Mouse (Mus musculus): ENCODE data around the gene Sec23a. TPM values are rescaled to one million over a fixed set of nuclear protein-coding genes. Genes with fewer than 3 reads are reported as not detected.
"Not testable (repeated sequence)": the region's sequence is repeated elsewhere in the genome, so short reads cannot be mapped to it uniquely, and the experiment has no call there.

Gene Sec23a
- total RNA-seq, 2 experiments from 2014 or later = 104 to 108 TPM

- DNase-seq (ENCODE audit: low spot score in 2 of 2) = peak in 1 of 2 experiments; percentile 4
- intact Hi-C loops (cut with DNase I) = no loop called here
Observed at GRCm38 (mm10) chr12:59011275-59011843, 458 bp downstream of the Sec23a start.

- no peak for DNase-seq (ENCODE audit: low spot score in 2 of 2)
- intact Hi-C loops (cut with DNase I) = no loop called here
Observed at GRCm38 (mm10) chr12:59010482-59010881, 1.3 kb downstream of the Sec23a start.

GRCm38 (mm10) chr12:58985766-58986165, 26.1 kb downstream of the Sec23a start:
- intact Hi-C loops (cut with DNase I) = no loop called here
- DNase-seq (ENCODE audit: low spot score in 2 of 2) = no peak

- intact Hi-C loops (cut with DNase I); DNase-seq (ENCODE audit: low spot score in 2 of 2): not testable (repeated sequence)
Observed at GRCm38 (mm10) chr12:58981178-58981661, 30.6 kb downstream of the Sec23a start.

GRCm38 (mm10) chr12:58976966-58977365, 34.9 kb downstream of the Sec23a start:
- intact Hi-C loops (cut with DNase I) = no loop called here

GRCm38 (mm10) chr12:58964583-58964982, 47.2 kb downstream of the Sec23a start:
- peak; percentile 26 to 52 for DNase-seq (ENCODE audit: low spot score in 2 of 2)
- intact Hi-C loops (cut with DNase I) = no loop called here

More at GRCm38 (mm10) chr12:58976966-58977365, 34.9 kb downstream of the Sec23a start:
- no peak for DNase-seq (ENCODE audit: low spot score in 2 of 2)

- DNase-seq (ENCODE audit: low spot score in 2 of 2) = no peak
- intact Hi-C loops (cut with DNase I) = no loop called here
Observed at GRCm38 (mm10) chr12:58960844-58961243, 51.0 kb downstream of the Sec23a start.

GRCm38 (mm10) chr12:58956624-58957023, 55.2 kb downstream of the Sec23a start:
- DNase-seq (ENCODE audit: low spot score in 2 of 2) = no peak
- intact Hi-C loops (cut with DNase I) = no loop called here

- intact Hi-C loops (cut with DNase I) = no loop called here
- no peak for DNase-seq (ENCODE audit: low spot score in 2 of 2)
Observed at GRCm38 (mm10) chr12:58956162-58956561, 55.7 kb downstream of the Sec23a start.

GRCm38 (mm10) chr12:58947879-58948278, 63.9 kb downstream of the Sec23a start:
- peak in 1 of 2 experiments; percentile 11 for DNase-seq (ENCODE audit: low spot score in 2 of 2)
- intact Hi-C loops (cut with DNase I) = loop anchor here (5.0 to 10.0 kb wide), 3 partner anchors 1121 to 1663 kb away; no protein-coding TSS in a partner anchor

- peak; percentile 71 to 76 for DNase-seq (ENCODE audit: low spot score in 2 of 2)
- intact Hi-C loops (cut with DNase I) = loop anchor here (5.0 to 10.0 kb wide), 3 partner anchors 1120 to 1662 kb away; no protein-coding TSS in a partner anchor
Observed at GRCm38 (mm10) chr12:58947231-58947630, 64.6 kb downstream of the Sec23a start.

GRCm38 (mm10) chr12:58942544-58942943, 69.3 kb downstream of the Sec23a start:
- no peak for DNase-seq (ENCODE audit: low spot score in 2 of 2)
- intact Hi-C loops (cut with DNase I) = loop anchor here (10.0 kb wide), 1 partner anchor 1658 kb away; no protein-coding TSS in a partner anchor

GRCm38 (mm10) chr12:58934580-58934979, 77.2 kb downstream of the Sec23a start:
- no peak for DNase-seq (ENCODE audit: low spot score in 2 of 2)
- intact Hi-C loops (cut with DNase I) = no loop called here

- intact Hi-C loops (cut with DNase I) = loop anchor here (5.0 to 10.0 kb wide), 2 partner anchors 710 to 1098 kb away; partner anchors contain the start of gene Sstr1
- no peak for DNase-seq (ENCODE audit: low spot score in 2 of 2)
Observed at GRCm38 (mm10) chr12:58924996-58925395, 86.8 kb downstream of the Sec23a start.

GRCm38 (mm10) chr12:58924025-58924424, 87.8 kb downstream of the Sec23a start:
- DNase-seq (ENCODE audit: low spot score in 2 of 2) = peak; percentile 77 to 84
- intact Hi-C loops (cut with DNase I) = loop anchor here (5.0 to 10.0 kb wide), 2 partner anchors 709 to 1097 kb away; partner anchors contain the start of gene Sstr1

- no peak for DNase-seq (ENCODE audit: low spot score in 2 of 2)
- intact Hi-C loops (cut with DNase I) = loop anchor here (5.0 to 10.0 kb wide), 2 partner anchors 706 to 1093 kb away; partner anchors contain the start of gene Sstr1
Observed at GRCm38 (mm10) chr12:58920775-58921174, 91.0 kb downstream of the Sec23a start.

- intact Hi-C loops (cut with DNase I) = loop anchor here (5.0 kb wide), 1 partner anchor 107 kb away; no protein-coding TSS in a partner anchor
- DNase-seq (ENCODE audit: low spot score in 2 of 2) = no peak
Observed at GRCm38 (mm10) chr12:58919516-58919915, 92.3 kb downstream of the Sec23a start.

GRCm38 (mm10) chr12:58909826-58910225, 102.0 kb downstream of the Sec23a start:
- no peak for DNase-seq (ENCODE audit: low spot score in 2 of 2)
- intact Hi-C loops (cut with DNase I) = no loop called here

All from left cerebral cortex, postnatal 25 days (tissue).